Mouse (Mus musculus) gonadal fat pad, adult 2 months (tissue): ENCODE results near the gene Arhgap10. TPM values are rescaled to one million over a fixed set of nuclear protein-coding genes. Genes with fewer than 3 reads are reported as not detected.

Source experiments
- DNase-seq: peaks from one replicate; pipeline ENCODE4 v3.0.0-alpha.2; 2012; ENCODE audit warnings: low read depth
- polyA plus RNA-seq: library from polyadenylated mRNA; depleted of rRNA; stranded (reverse); fragments of >200 nt; gene quantifications from 2 replicates; pipeline ENCODE4 v1.2.3, GENCODE M21; 2012

Arhgap10 gene
- polyA plus RNA-seq, 1 experiment, result 7.6 TPM

DNA sequence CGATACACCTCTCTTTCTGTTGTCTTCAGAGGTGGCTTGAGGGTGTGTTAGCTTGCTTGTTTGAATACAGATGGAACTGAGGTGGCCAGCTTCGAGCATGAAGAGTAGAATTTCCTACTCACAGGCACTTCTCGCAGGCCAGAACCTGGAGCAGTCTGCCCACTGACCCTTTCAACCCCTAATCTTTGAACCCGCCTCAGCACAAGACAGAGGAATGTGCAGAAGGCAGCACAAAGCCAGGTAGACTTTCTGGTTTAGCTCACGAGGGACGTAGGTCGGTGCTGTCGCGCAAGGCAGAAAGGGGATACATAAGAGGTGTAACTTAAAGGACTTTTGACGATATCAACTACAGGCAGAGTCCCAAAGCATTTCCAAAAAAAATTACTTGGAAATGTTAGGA lies 908 bp downstream of the Arhgap10 start:
- DNase-seq, result no peak

DNA sequence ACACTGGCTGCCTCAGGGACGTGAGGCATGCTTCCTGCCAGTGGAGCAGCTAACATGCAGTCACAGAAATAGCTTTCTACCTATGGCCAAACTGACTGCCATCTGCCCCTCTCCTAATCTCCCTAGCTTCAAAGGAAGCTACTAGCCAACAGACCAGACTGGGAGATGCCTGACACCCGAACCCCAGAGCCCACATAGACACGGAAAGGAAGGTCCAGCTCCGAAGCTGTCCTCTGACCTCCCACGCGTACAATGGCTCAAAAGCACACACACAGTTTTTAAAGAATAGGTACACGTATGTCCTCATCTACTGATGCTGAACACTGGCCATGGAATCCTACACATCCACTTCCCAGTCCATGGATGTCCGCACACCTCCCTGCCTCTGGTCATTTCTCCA lies 2.0 kb downstream of the Arhgap10 start:
- no peak for DNase-seq

DNA sequence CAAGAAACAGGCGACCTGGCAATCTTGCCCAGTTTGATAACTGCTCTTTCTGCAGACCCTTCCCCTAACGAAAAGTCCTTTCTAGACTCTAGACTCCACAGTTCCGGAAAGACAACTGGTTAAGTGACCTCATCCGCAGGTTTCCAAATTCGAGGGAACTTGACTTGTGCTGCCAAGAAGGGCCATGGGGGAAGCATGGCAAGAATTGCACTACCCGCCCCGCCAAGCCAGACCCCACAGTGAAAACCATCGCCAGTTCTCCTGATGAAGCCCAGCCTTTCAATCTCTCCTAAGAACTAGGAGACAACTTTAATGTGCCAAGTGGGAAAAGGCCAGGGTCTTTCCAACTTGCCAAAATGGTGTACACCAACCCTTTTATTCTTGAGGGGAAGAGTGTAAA lies 2.6 kb downstream of the Arhgap10 start:
- no peak for DNase-seq

DNA sequence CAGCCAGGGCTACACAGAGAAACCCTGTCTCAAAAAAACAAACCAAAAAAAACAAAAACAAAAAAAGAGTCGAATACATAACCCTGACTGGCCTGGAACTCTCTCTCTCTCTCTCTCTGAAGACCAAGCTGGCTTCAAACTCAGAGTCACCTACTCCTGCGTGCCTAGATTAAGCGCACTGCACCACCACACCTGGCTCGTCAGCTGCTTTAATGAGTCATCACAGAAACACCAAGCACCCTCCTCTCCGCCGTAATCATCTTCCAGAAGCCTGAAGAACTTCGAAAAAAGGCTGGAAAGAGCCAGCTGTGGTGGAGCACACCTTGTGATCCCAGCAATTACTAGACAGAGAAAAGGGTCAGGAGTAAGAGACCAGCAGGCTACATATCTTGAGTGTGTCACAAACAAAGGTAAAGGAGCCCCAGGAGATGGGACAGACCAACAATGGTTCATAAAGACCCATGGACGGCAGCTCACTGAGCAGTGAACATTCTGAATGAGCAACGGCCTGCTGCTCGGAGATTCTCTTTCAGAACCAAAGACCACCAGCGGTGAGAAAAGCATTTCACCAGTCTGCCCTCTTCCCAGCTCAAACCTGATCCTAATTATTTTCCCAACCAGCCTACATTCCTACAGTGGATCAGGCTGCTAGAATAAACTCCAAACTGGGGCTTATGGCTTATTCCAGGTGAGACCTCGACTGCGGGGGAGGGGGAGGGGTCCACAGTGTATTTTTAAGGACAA lies 5.8 kb downstream of the Arhgap10 start:
- DNase-seq, result no peak

DNA sequence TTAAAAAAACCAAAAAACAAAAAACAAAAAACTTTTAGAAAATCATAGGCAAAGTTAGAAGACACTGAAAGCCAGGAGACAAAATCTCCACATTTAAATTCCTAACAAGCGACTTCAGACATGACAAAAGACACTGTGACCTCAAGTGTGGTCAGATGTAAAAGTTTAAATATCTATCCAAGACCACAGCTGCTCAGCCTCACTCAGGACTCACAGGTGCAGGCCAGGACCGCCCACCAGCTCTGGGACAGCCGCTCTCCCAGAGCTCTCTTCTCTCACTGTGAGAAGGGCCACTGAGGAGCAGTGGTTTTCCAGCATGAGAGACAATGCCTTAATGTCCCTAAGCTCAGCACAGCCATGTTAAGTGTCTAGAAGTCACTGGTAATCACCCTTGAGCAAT lies 7.3 kb downstream of the Arhgap10 start:
- no peak for DNase-seq

DNA sequence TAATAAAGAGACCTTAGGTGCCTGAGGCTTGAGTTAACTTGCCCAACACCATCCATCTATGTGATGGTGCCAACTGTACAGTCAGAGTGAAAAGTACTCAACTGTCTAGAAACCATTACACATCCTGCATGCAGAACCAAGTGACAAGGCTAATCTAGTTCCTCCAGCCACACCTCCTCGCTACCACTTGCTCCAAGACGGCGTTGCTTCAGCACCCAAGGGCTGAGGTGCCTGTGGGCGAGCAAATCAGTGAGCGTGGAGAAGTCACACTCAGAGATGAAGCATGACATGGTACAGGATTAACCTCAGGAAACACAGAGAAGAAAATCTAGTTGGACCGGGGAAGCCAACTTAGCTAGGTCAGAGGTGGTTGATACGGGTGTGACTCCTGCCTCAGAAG lies 8.7 kb downstream of the Arhgap10 start:
- DNase-seq, result peak; percentile 84

DNA sequence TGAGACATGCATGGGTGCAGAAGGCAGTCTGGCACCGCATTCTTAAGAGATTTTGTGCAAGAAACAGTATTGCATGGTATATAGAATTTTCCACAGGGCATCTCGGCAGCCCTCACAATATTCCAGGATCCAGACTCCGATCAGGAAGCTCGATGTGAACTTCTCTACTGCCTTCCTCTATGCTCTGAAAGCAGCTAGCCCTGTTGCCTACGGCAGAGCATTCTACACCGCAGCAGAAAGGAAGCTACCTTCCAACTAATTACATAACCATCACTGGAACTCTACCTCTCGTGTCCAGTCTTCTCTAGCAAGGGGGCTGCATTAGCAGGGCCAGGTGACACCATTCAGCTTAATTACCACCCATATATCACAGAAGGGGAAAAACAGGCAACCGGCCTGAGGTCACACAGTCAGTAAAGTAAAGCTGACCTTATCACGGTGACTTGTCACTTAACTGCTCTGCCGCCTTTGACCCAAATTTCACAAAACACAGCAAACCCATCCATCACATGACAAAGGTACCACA lies 10.2 kb downstream of the Arhgap10 start:
- DNase-seq, result no peak

DNA sequence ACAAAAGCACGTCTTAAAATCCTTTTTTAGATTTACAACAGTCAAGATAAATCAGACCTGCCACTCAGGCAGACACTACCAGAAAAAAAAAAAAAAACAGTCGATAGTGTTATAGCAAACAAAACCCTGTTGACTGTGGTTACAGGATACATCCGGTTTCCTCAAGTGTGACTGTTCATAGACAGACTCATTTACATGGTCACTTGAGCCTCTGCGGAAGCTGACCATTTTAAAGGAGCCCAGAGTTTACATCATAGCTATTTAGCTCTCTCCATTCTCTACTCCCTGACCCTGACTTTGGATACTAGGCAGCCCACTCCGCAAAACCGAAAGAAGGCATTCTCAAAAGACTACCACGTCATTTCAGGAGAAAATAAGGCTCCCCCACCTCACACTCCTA lies 11.2 kb downstream of the Arhgap10 start:
- DNase-seq, result no peak

DNA sequence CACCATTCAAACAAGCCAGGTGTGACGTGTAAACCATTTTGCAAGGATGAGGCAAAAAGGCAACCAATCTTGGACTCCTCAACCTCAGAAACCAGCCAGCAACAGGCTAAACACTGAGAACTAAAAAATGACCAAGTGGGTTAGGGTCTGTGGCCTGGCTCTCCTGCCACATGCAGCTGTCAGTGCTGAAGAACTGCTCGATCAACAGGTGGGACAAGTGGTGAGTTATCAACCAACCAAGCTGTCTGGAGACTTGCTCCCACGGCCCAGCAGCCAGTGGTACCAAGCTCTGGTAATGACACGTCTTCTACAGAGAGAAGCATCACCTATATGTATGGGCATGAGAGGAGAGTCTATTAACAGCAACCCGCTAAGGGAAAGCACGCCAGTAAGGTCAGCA lies 15.2 kb downstream of the Arhgap10 start:
- no peak for DNase-seq

DNA sequence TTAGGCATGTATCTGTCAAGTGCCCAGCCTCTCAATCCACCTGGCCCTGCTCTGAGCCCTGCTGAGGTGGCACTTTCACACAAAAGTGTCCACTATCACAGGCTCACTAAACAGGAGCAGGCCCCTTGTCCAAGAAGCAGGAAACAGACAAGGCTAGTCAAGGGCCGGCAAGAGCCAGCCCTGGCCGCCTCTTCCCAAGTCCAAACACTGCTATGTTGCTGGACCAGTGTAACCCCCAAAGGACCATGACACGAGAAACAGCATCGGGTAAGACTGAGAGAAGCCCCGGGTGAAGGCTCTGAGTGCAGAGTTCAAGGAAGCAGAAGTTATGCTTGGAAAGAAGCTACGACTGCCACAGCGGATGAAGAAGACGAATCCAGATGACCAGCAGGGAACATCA lies 16.6 kb downstream of the Arhgap10 start:
- no peak for DNase-seq

DNA sequence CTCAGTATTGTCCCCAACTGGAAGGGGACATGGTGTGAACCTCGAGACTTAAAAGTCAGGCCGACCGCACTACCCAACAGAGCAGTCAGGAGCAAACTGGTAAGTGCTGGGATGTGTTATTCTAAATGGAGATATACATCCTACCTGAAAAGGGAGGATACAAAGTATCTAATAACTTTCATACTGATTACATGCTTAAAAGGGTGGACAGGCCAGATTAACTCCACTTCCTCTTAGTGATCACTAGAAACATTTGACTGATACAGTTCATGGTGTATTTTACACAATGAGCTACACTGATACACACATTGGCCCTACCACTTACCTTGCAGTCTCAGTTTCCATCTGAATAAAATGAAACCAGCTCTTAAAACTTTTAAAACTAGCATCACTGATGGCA lies 17.5 kb downstream of the Arhgap10 start:
- no peak for DNase-seq

DNA sequence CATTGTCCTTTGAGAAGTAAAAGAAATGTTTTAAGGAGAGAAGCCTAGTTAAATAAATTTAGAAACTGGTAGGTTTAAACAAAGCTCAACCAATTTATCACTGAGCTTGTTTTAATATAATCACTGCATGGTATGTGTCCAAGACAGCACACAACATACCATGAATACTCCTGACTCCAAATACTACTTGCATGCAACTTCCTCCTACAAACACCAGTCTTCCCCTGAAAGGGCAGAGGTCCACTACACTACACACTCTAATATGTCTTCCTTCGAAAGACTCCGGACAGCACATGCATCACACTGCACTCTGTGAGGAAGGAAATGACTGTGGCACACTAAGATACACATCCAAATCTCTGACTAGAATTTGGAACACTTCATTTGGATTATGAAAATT lies 20.3 kb downstream of the Arhgap10 start:
- no peak for DNase-seq

DNA sequence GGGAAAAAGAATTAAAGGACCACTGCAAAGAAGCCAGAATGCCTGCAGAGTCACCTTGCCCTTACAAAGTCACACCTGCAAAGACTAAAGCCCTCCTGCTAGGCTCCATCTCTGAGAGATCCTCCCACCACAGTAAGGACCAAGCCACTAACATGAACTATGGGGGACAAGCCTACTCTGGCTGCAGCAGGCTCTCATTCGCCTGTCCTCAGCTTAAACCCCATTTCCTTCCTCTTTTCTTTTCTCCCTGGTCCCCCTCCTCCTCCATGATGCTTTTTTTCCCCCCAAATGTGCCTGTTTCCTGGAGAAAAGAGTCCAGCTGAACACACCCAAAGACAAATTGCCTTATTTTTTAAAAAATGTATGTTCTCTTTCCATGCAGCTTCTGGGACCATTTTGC lies 21.5 kb downstream of the Arhgap10 start:
- no peak for DNase-seq

DNA sequence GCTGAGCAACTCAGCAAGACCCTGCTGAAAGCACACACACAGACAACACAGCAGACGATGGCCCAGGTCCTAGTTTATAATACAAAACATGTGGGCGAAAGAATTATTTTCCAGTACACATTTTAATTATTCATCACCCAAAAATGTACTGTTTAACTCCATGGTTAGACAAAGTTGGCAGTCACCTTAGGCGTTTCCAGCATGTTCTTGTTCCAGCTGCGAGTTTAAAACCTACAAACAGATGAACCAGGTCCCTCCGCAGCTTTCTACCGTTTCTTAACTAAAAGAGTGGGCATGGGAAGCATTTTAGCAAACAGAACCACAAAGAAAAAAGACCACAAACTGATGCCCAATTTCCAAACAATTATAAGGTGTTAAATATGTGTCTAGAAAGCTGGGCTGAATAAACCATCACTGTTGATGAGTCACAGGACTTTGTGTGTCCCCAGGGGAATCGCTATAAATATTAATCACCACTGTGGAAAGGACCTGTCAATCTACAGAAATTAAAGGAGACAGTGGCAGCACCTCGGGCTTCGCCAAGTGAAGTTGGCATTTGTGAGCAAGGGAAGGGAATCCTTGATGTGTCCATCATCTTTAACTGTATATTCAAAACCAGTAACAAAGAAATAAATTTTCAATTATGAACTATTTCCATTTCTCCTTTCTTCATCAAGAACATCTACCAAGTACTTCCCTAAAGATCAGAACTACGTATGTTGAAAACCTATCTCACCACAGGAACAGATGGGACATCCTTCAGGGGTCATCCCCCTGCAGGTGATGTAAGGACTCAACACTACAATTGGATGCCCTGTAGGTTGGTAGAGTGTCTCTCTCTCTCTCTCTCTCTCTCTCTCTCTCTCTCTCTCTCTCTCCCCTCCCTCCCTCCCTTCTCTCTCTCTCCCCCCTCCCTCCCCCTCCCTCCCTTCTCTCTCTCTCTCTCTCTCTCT lies 23.1 kb downstream of the Arhgap10 start:
- no peak for DNase-seq

DNA sequence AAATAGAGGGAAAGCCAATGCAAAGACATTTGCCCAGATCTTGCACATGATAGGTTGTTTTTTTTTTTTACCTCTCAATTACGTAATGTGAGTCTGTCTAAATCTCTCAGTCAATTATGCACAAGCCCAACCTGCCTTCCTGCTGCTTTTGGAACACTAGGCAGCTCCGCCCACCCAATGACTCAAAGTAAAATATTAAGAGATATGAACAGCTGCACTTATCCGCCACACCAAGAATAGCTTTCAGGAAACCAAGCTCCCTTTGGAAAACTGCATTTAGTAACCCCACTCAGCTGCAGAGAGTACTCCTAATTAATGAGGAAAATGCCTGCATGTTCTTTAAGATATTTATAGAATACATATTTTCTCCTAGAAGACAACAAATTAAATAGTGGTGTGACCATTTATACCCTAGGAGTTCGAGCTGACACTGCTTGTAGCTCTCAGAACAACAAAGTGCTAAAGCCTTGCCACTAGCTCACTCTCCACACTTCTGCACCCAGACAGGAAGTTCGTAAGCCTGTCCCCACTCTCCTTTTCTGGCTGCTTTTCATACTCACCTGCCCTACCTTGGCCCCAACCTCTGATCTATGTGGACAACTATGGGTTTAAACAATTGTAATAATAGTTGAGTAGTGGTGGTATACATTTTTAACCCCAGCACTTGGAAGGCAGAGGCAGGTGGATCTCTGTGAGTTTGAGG lies 25.2 kb downstream of the Arhgap10 start:
- DNase-seq, result no peak

DNA sequence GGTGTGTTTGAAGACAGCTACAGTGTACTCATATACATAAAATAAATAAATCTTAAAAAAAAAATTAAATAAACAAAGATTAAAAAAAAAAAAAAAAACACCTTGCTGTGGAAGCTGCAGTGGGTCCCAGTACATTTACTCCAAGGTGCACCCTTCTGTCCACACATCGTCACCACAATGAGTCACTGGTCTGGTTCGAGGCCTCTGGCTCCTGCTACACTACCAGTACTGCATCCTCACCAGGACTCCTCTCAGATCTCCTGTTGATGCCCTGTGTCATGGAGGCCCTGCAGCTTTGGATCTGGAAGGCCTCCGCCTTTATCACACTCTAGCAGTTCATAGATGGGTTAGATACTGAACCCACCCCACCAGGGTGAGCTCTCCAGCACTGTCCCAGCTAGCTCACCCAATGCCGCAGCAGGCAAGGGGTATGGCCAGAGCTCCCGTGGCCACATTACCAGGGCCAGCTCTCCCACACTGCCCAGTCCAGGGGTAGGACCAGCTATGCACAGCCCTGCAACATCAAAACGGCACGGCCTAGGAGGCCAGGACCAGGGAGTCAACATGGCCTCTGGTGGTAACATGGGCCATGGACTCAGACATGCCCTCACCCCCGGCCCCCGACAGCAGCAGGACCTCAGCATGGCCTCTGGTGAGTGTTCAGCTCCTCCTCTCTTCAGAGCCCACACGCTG lies 26.4 kb downstream of the Arhgap10 start:
- DNase-seq, result no peak

DNA sequence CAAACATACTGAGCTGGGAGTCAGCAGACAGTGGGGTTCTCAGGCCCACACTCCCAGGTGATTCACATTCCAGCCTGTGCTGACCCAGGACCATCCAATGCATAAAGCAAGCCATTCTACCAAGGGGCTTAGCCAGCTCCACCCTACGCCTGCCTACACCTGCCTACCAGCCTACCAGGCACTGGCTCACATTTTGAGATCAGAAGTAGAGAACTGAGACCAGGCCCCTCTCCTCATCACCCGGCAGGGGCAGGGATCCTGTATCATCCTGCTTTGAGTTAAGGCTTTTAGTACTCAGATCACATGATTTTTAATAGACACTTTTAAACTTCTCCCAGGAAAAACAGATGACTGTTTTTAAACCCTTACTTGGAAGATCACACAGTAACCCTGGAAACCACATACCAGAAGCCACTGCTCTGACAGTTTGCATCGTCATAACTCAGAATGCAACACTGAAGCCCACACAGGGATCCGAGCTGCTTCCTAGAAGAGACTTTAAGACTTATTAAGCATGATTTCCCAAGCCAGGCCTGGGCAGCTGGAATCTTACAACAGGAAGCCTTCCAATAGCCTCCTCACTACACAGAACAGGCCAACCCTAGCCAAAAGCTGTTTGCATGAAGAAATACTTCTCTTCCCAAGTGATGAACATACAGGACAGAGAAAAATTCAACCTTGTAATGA lies 27.5 kb downstream of the Arhgap10 start:
- peak; percentile 67 for DNase-seq

DNA sequence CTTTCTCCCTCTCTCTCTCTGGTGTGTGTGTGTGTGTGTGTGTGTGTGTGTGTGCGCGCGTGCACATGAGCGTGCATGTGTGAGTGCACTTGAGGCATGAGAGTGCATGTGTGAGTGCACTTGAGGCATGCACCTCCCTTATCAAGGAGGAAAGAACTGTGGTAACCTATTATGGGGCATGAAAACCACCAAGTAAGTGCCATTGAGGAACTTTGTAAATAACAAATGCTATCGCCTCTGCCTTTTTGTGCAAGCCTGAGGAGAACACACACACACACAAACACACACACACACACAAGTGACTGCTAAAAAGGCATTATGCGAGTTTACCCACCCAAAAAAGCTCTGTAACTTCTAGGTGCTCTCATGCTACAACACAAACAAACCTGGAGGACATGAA lies 28.5 kb downstream of the Arhgap10 start:
- no peak for DNase-seq

DNA sequence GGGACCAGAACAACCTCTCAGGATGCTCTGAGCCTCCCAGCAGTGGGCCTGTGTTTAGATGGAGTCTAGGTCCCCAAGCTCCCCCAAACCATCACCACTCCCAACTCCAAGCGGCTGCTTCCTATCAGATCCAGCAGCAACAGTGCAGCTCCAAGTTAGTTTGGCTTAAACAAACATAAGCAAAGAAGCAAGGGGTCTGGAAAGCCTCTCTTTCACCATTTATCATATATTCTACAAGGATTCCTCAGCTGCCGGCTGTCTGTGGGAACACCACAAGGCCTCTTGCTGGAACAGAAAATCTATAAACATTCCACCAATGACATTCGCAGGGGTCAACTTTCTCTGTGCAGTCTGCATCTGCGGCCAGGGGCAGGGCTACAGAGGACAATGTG lies 29.5 kb downstream of the Arhgap10 start:
- no peak for DNase-seq

DNA sequence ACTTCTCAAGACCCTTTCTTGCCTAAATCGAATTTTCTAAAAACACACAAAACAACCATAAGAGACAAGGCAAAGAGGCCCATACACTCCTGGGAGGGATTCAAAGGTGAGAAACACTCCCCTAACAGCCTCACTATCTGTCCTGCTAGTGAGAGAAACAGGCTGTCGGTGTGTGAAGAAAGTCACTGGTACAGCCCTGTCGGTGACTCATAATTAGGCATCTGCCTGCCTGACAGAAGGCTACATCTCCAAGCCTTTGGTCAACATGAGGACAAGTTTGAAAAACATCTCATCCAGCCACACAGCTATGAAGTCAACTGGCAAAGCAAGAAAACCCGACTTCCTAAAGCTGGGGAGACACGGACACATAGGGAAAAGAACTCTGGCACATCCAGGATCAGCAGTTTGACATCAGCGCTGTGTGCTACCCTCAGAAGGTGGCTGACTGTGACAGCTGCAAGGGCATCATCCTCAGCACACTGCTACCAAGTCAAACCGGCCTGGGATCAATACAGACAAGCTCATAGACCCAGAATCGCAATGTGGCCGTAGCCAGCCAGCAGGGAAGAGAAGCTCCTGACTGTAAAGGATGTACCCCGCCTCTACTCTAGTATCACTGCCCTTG lies 30.1 kb downstream of the Arhgap10 start:
- no peak for DNase-seq

DNA sequence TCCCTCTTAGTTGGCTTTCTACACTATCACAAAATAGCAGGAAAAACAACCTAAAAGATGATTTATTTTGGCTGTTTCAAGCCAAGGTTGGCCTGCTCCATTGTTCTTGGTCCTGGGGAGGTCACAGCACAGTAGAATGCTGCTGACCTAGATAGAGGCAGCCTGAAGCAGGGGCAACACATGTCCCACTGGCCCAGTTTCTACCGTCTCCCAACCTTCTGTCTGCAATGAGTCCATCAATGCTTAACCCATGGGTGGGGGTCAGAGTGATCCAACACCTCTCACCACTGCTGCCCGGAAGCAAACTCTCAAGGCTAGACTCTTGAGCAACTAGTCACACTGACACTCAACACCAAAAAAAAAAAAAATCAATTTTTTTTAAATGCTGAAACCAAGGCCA lies 31.0 kb downstream of the Arhgap10 start:
- DNase-seq, result no peak
